Mouse (Mus musculus) left cerebral cortex, postnatal 10 days (tissue): ENCODE measurements around the gene Anp32a. TPM values are rescaled to one million over a fixed set of nuclear protein-coding genes. Genes with fewer than 3 reads are reported as not detected.
A peak's percentile ranks its signal among the peaks of the same experiment; 100 is the strongest.

Experiments used
- DNase-seq, 2 experiments: peaks; one replicate each; pipeline ENCODE4 v3.0.0; 2021 to 2022; ENCODE audit warnings: low spot score in 2 of 2, mixed read lengths in 1 of 2; ENCODE audit errors: extremely low spot score in 1 of 2
- intact Hi-C: fragments of 180-260 bp; cut with DNase I; formaldehyde crosslinking; loops from one replicate; pipeline ENCODE4 v1.15.1; 2025
- total RNA-seq, 2 experiments: library from RNA; stranded (reverse); gene quantifications; 2 replicates each; pipeline ENCODE4 v1.2.3; 2021

Gene Anp32a
- total RNA-seq, 2 experiments from 2014 or later, result 232 to 233 TPM

GRCm38 (mm10) chr9:62427010-62427409 is 85.9 kb downstream of the Anp32a start:
- DNase-seq, result peak in 1 of 2 experiments; percentile 18

More at GRCm38 (mm10) chr9:62427010-62427409, 85.9 kb downstream of the Anp32a start:
- intact Hi-C loops, result no loop called here

Other genes starting within 250 kb of the Anp32a start
- 10 to 100 TPM; 26.5 to 28.4 TPM for gene Glce, start 218.6 kb upstream of the Anp32a start, total RNA-seq
- not detected for gene Spesp1, start 59.1 kb upstream of the Anp32a start, total RNA-seq
- 100 to 1,000 TPM; 107 to 113 TPM for gene Coro2b, start 195.8 kb downstream of the Anp32a start, total RNA-seq